Mouse (Mus musculus) forebrain, embryonic 15.5 days (tissue): ENCODE data around the gene Rpl13a. TPM values are rescaled to one million over a fixed set of nuclear protein-coding genes. Genes with fewer than 3 reads are reported as not detected.
A peak's percentile ranks its signal among the peaks of the same experiment; 100 is the strongest.
"Not testable (repeated sequence)": the region's sequence is repeated elsewhere in the genome, so short reads cannot be mapped to it uniquely, and the experiment has no call there.

Experiments
- ATAC-seq: fragments of 200-750 bp; cut with Nextera tagmentation; replicated peaks from 2 replicates; pipeline ENCODE4 v1.8.0; 2017; ENCODE audit warnings: mild to moderate bottlenecking, moderate TSS enrichment, moderate library complexity
- H3K27ac ChIP-seq: fragments of 300-500 bp; sonication (generic); replicated peaks from 2 replicates; pipeline ENCODE4 v1.5.1; 2015; ENCODE audit warnings: mild to moderate bottlenecking, inconsistent platforms
- H3K27me3 ChIP-seq: fragments of 300-500 bp; sonication (generic); 2 replicates; pipeline ENCODE4 v1.6.1; 2015; ENCODE audit warnings: inconsistent platforms
- H3K36me3 ChIP-seq: fragments of 300-500 bp; sonication (generic); 2 replicates; pipeline ENCODE4 v1.6.1; 2015; ENCODE audit warnings: mild to moderate bottlenecking, inconsistent platforms
- H3K4me1 ChIP-seq: fragments of 300-500 bp; sonication (generic); 2 replicates; pipeline ENCODE4 v1.6.1; 2015; ENCODE audit warnings: inconsistent platforms
- H3K4me2 ChIP-seq: fragments of 300-500 bp; sonication (generic); replicated peaks from 2 replicates; pipeline ENCODE4 v1.6.1; 2015; ENCODE audit warnings: mild to moderate bottlenecking, inconsistent platforms
- H3K4me3 ChIP-seq: fragments of 300-500 bp; sonication (generic); 2 replicates; pipeline ENCODE4 v1.5.1; 2015; ENCODE audit warnings: mild to moderate bottlenecking, inconsistent platforms
- H3K9ac ChIP-seq: fragments of 300-500 bp; sonication (generic); replicated peaks from 2 replicates; pipeline ENCODE4 v1.6.1; 2015; ENCODE audit warnings: mild to moderate bottlenecking, inconsistent platforms
- H3K9me3 ChIP-seq: fragments of 300-500 bp; sonication (generic); 2 replicates; pipeline ENCODE4 v1.6.1; 2016; ENCODE audit warnings: inconsistent platforms
- WGBS: fragments of 180-500 bp; shearing (Covaris S2); methylation state at CpG from one replicate; pipeline ENCODE4 v1.1.7; 2015; ENCODE audit warnings: mixed read lengths; 5-methylcytosine and 5-hydroxymethylcytosine counted together
- polyA plus RNA-seq: library from polyadenylated mRNA; unstranded; fragments of >200 nt; fragmentation: Nextera tagmentation; extraction: Ambion mirVana; gene quantifications from 2 replicates; pipeline ENCODE4 v1.2.1, GENCODE M21; 2015

Rpl13a gene
- polyA plus RNA-seq, 1 experiment from 2014 or later, result 890 TPM

- WGBS, result 87% methylated on average over 9 of the region's 9 CpGs
- Histone ChIP-seq H3K9ac (no peak overlapping the region), H3K9me3 (no peaks in the 10 kb centered on the region), H3K4me2 (0 out of 2 replicates have a peak overlapping the region, but pooled peaks have one; percentile 73), H3K36me3 (0 out of 2 replicates have a peak, but pooled peaks cover 2% of the 10 kb centered on the region), H3K4me3 (no peak overlapping the region; the same call in 1 of the 2 replicates), H3K4me1 (peaks cover 21% of the 10 kb centered on the region), H3K27me3 (no peaks in the 10 kb centered on the region), H3K27ac (no peak overlapping the region)
- no peak for ATAC-seq
Observed at GRCm38 (mm10) chr7:45155590-45155989, 27.0 kb upstream of the Rpl13a start.

GRCm38 (mm10) chr7:45154993-45155514, 26.5 kb upstream of the Rpl13a start:
- Histone ChIP-seq H3K4me2 (peak overlapping the region; percentile 73), H3K27ac (peak overlapping the region; percentile 98), H3K27me3 (no peaks in the 10 kb centered on the region), H3K9me3 (no peaks in the 10 kb centered on the region), H3K9ac (0 out of 2 replicates have a peak overlapping the region, but pooled peaks have one; percentile 6), H3K4me1 (peaks cover 21% of the 10 kb centered on the region), H3K4me3 (peak overlapping the region; percentile 79), H3K36me3 (0 out of 2 replicates have a peak, but pooled peaks cover 2% of the 10 kb centered on the region)
- 80% methylated on average over 12 of the region's 12 CpGs for WGBS
- ATAC-seq, result no peak

GRCm38 (mm10) chr7:45154096-45154992, 25.8 kb upstream of the Rpl13a start, which contains the start of the genes Pih1d1 and Aldh16a1:
Gene Pih1d1 (plus strand): TSS chr7:45154303.
Gene Aldh16a1 (minus strand): TSS chr7:45154584.
- WGBS, result 5% methylated on average over 69 of the region's 69 CpGs

GRCm38 (mm10) chr7:45153586-45153985, 25.0 kb upstream of the Rpl13a start:
- peak overlapping the region; percentile 88 for H3K9ac ChIP-seq
- H3K4me2 ChIP-seq, result peak overlapping the region; percentile 73
- H3K27me3 ChIP-seq, result no peaks in the 10 kb centered on the region
- H3K4me3 ChIP-seq, result peak overlapping the region; percentile 79
- peaks cover 21% of the 10 kb centered on the region for H3K4me1 ChIP-seq
- H3K36me3 ChIP-seq, result 0 out of 2 replicates have a peak, but pooled peaks cover 1% of the 10 kb centered on the region
- peak overlapping the region; percentile 98 for H3K27ac ChIP-seq
- WGBS, result 2% methylated on average over 5 of the region's 5 CpGs
- no peak for ATAC-seq
- H3K9me3 ChIP-seq, result no peaks in the 10 kb centered on the region

More at GRCm38 (mm10) chr7:45154096-45154992, 25.8 kb upstream of the Rpl13a start, which contains the start of the genes Pih1d1 and Aldh16a1:
- Histone ChIP-seq H3K27ac (peak within 1 kb of the TSS; percentile 98), H3K4me2 (peak within 1 kb of the TSS; percentile 73), H3K27me3 (no peaks in the 10 kb centered on the region), H3K36me3 (0 out of 2 replicates have a peak, but pooled peaks cover 2% of the 10 kb centered on the region), H3K9ac (peak within 1 kb of the TSS; percentile 88), H3K4me1 (peaks cover 21% of the 10 kb centered on the region), H3K9me3 (no peaks in the 10 kb centered on the region), H3K4me3 (peak within 1 kb of the TSS; percentile 79)
- peak; percentile 96 for ATAC-seq

GRCm38 (mm10) chr7:45153052-45153451, 24.5 kb upstream of the Rpl13a start:
- H3K9ac ChIP-seq, H3K36me3 ChIP-seq, H3K27me3 ChIP-seq, H3K9me3 ChIP-seq, H3K27ac ChIP-seq, ATAC-seq: not testable (repeated sequence)
- peak overlapping the region; percentile 73; the same call in 1 of the 2 replicates for H3K4me2 ChIP-seq
- H3K4me3 ChIP-seq, result 0 out of 2 replicates have a peak overlapping the region, but pooled peaks have one; percentile 79
- peaks cover 21% of the 10 kb centered on the region for H3K4me1 ChIP-seq
- 91% methylated on average over 2 of the region's 2 CpGs for WGBS

- WGBS, result 38% methylated on average over 11 of the region's 11 CpGs
- H3K4me1 ChIP-seq, result peaks cover 21% of the 10 kb centered on the region
- no peak overlapping the region for H3K4me2 ChIP-seq
- H3K9me3 ChIP-seq, result no peaks in the 10 kb centered on the region
- H3K27me3 ChIP-seq, result no peaks in the 10 kb centered on the region
- no peak for ATAC-seq
- no peaks in the 10 kb centered on the region for H3K36me3 ChIP-seq
- no peak overlapping the region for H3K9ac ChIP-seq
- no peak overlapping the region for H3K27ac ChIP-seq
- H3K4me3 ChIP-seq, result no peak overlapping the region
Observed at GRCm38 (mm10) chr7:45151303-45151702, 22.7 kb upstream of the Rpl13a start.

- WGBS, result 72% methylated on average over 4 of the region's 4 CpGs
- H3K27me3 ChIP-seq, result no peaks in the 10 kb centered on the region
- H3K4me2 ChIP-seq, result no peak overlapping the region
- H3K9ac ChIP-seq, result 0 out of 2 replicates have a peak overlapping the region, but pooled peaks have one; percentile 10
- no peaks in the 10 kb centered on the region for H3K36me3 ChIP-seq
- no peaks in the 10 kb centered on the region for H3K9me3 ChIP-seq
- no peak for ATAC-seq
- peaks cover 21% of the 10 kb centered on the region for H3K4me1 ChIP-seq
- no peak overlapping the region for H3K27ac ChIP-seq
- H3K4me3 ChIP-seq, result no peak overlapping the region
Observed at GRCm38 (mm10) chr7:45150321-45150720, 21.8 kb upstream of the Rpl13a start.

GRCm38 (mm10) chr7:45149545-45149944, 21.0 kb upstream of the Rpl13a start:
- Histone ChIP-seq H3K4me2 (no peak overlapping the region), H3K4me1 (peaks cover 15% of the 10 kb centered on the region), H3K27me3 (no peaks in the 10 kb centered on the region), H3K9me3 (no peaks in the 10 kb centered on the region), H3K9ac (no peak overlapping the region), H3K4me3 (no peak overlapping the region), H3K36me3 (no peaks in the 10 kb centered on the region; the same call in 1 of the 2 replicates), H3K27ac (no peak overlapping the region)
- ATAC-seq, result no peak
- 25% methylated on average over 6 of the region's 6 CpGs for WGBS

GRCm38 (mm10) chr7:45148534-45149098, 20.1 kb upstream of the Rpl13a start:
- WGBS, result 67% methylated on average over 4 of the region's 4 CpGs

GRCm38 (mm10) chr7:45147899-45148298, 19.3 kb upstream of the Rpl13a start:
- 93% methylated on average over 11 of the region's 11 CpGs for WGBS
- ATAC-seq, result no peak
- Histone ChIP-seq H3K27ac (no peak overlapping the region), H3K9ac (no peak overlapping the region), H3K4me2 (no peak overlapping the region), H3K36me3 (no peaks in the 10 kb centered on the region; the same call in 1 of the 2 replicates), H3K9me3 (no peaks in the 10 kb centered on the region), H3K27me3 (no peaks in the 10 kb centered on the region), H3K4me3 (no peak overlapping the region), H3K4me1 (peaks cover 9% of the 10 kb centered on the region)

More at GRCm38 (mm10) chr7:45148534-45149098, 20.1 kb upstream of the Rpl13a start:
- no peak for ATAC-seq
- Histone ChIP-seq H3K4me3 (no peak overlapping the region), H3K9ac (no peak overlapping the region), H3K9me3 (no peaks in the 10 kb centered on the region), H3K27ac (no peak overlapping the region), H3K4me2 (no peak overlapping the region), H3K27me3 (no peaks in the 10 kb centered on the region), H3K36me3 (no peaks in the 10 kb centered on the region; the same call in 1 of the 2 replicates), H3K4me1 (peaks cover 13% of the 10 kb centered on the region)

- Histone ChIP-seq H3K27ac (no peak overlapping the region), H3K9me3 (no peaks in the 10 kb centered on the region), H3K27me3 (no peaks in the 10 kb centered on the region), H3K36me3 (no peaks in the 10 kb centered on the region; the same call in 1 of the 2 replicates), H3K4me3 (no peak overlapping the region), H3K4me1 (peaks cover 9% of the 10 kb centered on the region), H3K9ac (no peak overlapping the region), H3K4me2 (no peak overlapping the region)
- WGBS, result 90% methylated on average over 11 of the region's 11 CpGs
- ATAC-seq, result no peak
Observed at GRCm38 (mm10) chr7:45147267-45147666, 18.7 kb upstream of the Rpl13a start.
